Mouse (Mus musculus): ENCODE data around the gene Ly6g6c. TPM values are rescaled to one million over a fixed set of nuclear protein-coding genes. Genes with fewer than 3 reads are reported as not detected.

Gene Ly6g6c
- polyA plus RNA-seq, 1 experiment from 2014 or later: not detected

DNA sequence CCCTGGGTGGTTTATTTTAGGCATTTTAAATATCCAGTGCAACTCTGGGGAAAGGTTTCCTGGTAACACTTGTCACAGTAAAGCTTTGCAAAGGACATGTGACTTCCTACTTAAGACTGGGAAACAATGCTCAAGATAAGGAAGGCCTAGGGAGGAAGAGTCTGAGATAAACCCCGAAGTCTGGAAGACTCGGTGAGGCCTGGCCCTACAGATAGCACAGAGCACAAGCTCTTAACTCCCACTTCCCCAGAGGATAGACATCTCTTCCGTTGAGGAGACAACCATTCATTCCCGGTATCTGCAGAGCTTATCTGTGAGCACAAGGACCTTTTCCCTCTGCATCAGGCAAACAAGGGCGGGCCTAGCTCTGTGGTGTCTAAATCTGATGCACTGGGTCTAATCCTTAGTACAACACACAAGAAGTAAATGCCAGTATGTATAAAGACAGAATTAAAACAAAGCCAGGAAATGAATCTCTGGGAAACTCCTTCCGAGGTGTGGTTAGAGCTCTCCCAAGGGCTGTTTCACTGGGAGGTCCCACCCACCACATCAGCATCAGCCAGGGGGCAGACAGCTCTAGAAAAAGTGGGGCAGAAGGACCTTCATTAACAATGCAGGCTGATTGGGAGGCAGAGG is 43.2 kb upstream of the Ly6g6c start:
- Histone ChIP-seq H3K9ac (ENCODE audit: low read depth, low read length) (no peak overlapping the region), H3K9me3 (replicated peaks; ENCODE audit: control insufficient read depth, low read length) (no peaks in the 10 kb centered on the region), H3K36me3 (ENCODE audit: control insufficient read depth, insufficient read depth, low read length) (no peaks in the 10 kb centered on the region), H3K27me3 (ENCODE audit: control insufficient read depth, insufficient read depth, low read length) (no peaks in the 10 kb centered on the region), H3K4me3 (ENCODE audit: low read depth, low read length) (no peak overlapping the region), H3K4me1 (ENCODE audit: control insufficient read depth, insufficient read depth, low read length) (peaks cover 22% of the 10 kb centered on the region), H3K27ac (ENCODE audit: low read depth, low read length) (peak overlapping the region; percentile 77), H3K4me2 (peak overlapping the region; percentile 53)
- 12% methylated on average over 6 of the region's 6 CpGs for WGBS (ENCODE audit: insufficient replicate concordance)
- ATAC-seq (replicated peaks; ENCODE audit: insufficient number of reproducible peaks, low FRiP score, low TSS enrichment): peak; percentile 79

DNA sequence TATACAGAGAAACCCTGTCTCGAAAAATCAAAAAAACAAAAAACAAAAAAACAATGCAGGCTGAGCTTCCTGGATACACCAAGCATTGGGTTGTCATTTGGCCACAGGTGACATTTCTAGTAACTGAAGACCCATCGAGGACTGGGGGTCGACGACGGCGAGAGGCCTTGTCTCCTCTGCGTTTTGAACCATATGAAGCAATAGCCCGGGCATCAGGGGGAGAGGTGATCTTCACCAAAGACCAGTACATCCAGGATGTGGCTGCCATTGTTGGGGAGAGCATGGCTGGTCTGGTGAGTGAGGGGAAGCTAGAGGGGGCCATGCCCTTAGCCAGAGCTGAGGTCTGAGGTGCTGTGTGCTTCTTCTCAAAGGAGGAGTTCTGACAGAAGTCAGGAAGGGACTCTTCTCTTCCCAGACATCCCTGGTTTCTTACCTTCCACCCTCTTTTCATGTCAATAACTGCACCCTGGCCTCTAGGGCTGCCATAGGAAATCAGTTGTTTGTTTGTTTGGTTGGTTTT is 42.6 kb upstream of the Ly6g6c start:
- no peak overlapping the region for H3K4me2 ChIP-seq
- H3K9ac ChIP-seq (ENCODE audit: low read depth, low read length): no peak overlapping the region
- peak overlapping the region; percentile 63 for H3K27ac ChIP-seq (ENCODE audit: low read depth, low read length)
- H3K4me3 ChIP-seq (ENCODE audit: low read depth, low read length): no peak overlapping the region
- peaks cover 29% of the 10 kb centered on the region for H3K4me1 ChIP-seq (ENCODE audit: control insufficient read depth, insufficient read depth, low read length)
- no peaks in the 10 kb centered on the region for H3K9me3 ChIP-seq (replicated peaks; ENCODE audit: control insufficient read depth, low read length)
- no peaks in the 10 kb centered on the region for H3K36me3 ChIP-seq (ENCODE audit: control insufficient read depth, insufficient read depth, low read length)
- no peak for ATAC-seq (replicated peaks; ENCODE audit: insufficient number of reproducible peaks, low FRiP score, low TSS enrichment)
- 81% methylated on average over 8 of the region's 8 CpGs for WGBS (ENCODE audit: insufficient replicate concordance)
- no peaks in the 10 kb centered on the region for H3K27me3 ChIP-seq (ENCODE audit: control insufficient read depth, insufficient read depth, low read length)

- no peak for ATAC-seq (replicated peaks; ENCODE audit: insufficient number of reproducible peaks, low FRiP score, low TSS enrichment)
- WGBS (ENCODE audit: insufficient replicate concordance): 90% methylated on average over 5 of the region's 5 CpGs
- H3K36me3 ChIP-seq (ENCODE audit: control insufficient read depth, insufficient read depth, low read length): no peaks in the 10 kb centered on the region
- H3K27ac ChIP-seq (ENCODE audit: low read depth, low read length): no peak overlapping the region
- no peak overlapping the region for H3K4me2 ChIP-seq
- H3K4me3 ChIP-seq (ENCODE audit: low read depth, low read length): no peak overlapping the region
- no peaks in the 10 kb centered on the region for H3K27me3 ChIP-seq (ENCODE audit: control insufficient read depth, insufficient read depth, low read length)
- no peak overlapping the region for H3K9ac ChIP-seq (ENCODE audit: low read depth, low read length)
- peaks cover 30% of the 10 kb centered on the region for H3K4me1 ChIP-seq (ENCODE audit: control insufficient read depth, insufficient read depth, low read length)
- no peaks in the 10 kb centered on the region for H3K9me3 ChIP-seq (replicated peaks; ENCODE audit: control insufficient read depth, low read length)
Observed at GRCm38 (mm10) chr17:35023221-35023620, 42.0 kb upstream of the Ly6g6c start.

DNA sequence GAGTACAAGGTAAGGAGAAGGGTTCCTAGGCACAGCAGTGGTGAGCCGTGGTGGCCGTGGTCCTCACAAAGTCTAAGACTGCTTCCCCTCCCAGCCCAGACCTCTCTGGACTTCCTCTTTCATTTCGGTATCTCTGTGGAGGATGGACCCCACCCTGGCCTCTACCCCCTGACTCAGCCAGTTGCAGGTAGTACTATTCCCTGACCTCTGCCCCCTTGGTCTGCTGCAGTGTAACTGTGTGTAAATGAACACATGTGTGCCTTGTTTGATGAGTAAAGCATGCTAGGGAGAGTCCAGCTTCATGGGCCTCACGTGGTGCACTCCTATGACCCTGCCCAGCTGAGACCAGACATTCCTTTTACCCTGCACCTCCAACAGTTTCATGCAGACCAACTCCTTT is 41.4 kb upstream of the Ly6g6c start:
- Histone ChIP-seq H3K27ac (ENCODE audit: low read depth, low read length) (no peak overlapping the region), H3K36me3 (ENCODE audit: control insufficient read depth, insufficient read depth, low read length) (no peaks in the 10 kb centered on the region), H3K4me3 (ENCODE audit: low read depth, low read length) (no peak overlapping the region), H3K4me1 (ENCODE audit: control insufficient read depth, insufficient read depth, low read length) (peaks cover 32% of the 10 kb centered on the region), H3K9ac (ENCODE audit: low read depth, low read length) (peak overlapping the region; percentile 49; the same call in 1 of the 2 replicates), H3K4me2 (no peak overlapping the region), H3K9me3 (replicated peaks; ENCODE audit: control insufficient read depth, low read length) (no peaks in the 10 kb centered on the region), H3K27me3 (ENCODE audit: control insufficient read depth, insufficient read depth, low read length) (no peaks in the 10 kb centered on the region)
- no peak for ATAC-seq (replicated peaks; ENCODE audit: insufficient number of reproducible peaks, low FRiP score, low TSS enrichment)
- 70% methylated on average over 4 of the region's 4 CpGs for WGBS (ENCODE audit: insufficient replicate concordance)

GRCm38 (mm10) chr17:35024261-35024660 is 40.9 kb upstream of the Ly6g6c start:
- Histone ChIP-seq H3K36me3 (ENCODE audit: control insufficient read depth, insufficient read depth, low read length) (no peaks in the 10 kb centered on the region), H3K9me3 (replicated peaks; ENCODE audit: control insufficient read depth, low read length) (no peaks in the 10 kb centered on the region), H3K9ac (ENCODE audit: low read depth, low read length) (peak overlapping the region; percentile 49; the same call in 1 of the 2 replicates), H3K4me3 (ENCODE audit: low read depth, low read length) (no peak overlapping the region), H3K4me2 (no peak overlapping the region), H3K4me1 (ENCODE audit: control insufficient read depth, insufficient read depth, low read length) (peaks cover 36% of the 10 kb centered on the region), H3K27me3 (ENCODE audit: control insufficient read depth, insufficient read depth, low read length) (no peaks in the 10 kb centered on the region), H3K27ac (ENCODE audit: low read depth, low read length) (no peak overlapping the region)
- no peak for ATAC-seq (replicated peaks; ENCODE audit: insufficient number of reproducible peaks, low FRiP score, low TSS enrichment)
- 67% methylated on average over 13 of the region's 13 CpGs for WGBS (ENCODE audit: insufficient replicate concordance)

- no peak overlapping the region for H3K27ac ChIP-seq (ENCODE audit: low read depth, low read length)
- H3K9ac ChIP-seq (ENCODE audit: low read depth, low read length): 0 out of 2 replicates have a peak overlapping the region, but pooled peaks have one; percentile 49
- peaks cover 36% of the 10 kb centered on the region for H3K4me1 ChIP-seq (ENCODE audit: control insufficient read depth, insufficient read depth, low read length)
- no peak overlapping the region for H3K4me3 ChIP-seq (ENCODE audit: low read depth, low read length)
- H3K4me2 ChIP-seq: no peak overlapping the region
- no peaks in the 10 kb centered on the region for H3K27me3 ChIP-seq (ENCODE audit: control insufficient read depth, insufficient read depth, low read length)
- H3K36me3 ChIP-seq (ENCODE audit: control insufficient read depth, insufficient read depth, low read length): no peaks in the 10 kb centered on the region
- ATAC-seq (replicated peaks; ENCODE audit: insufficient number of reproducible peaks, low FRiP score, low TSS enrichment): no peak
- H3K9me3 ChIP-seq (replicated peaks; ENCODE audit: control insufficient read depth, low read length): no peaks in the 10 kb centered on the region
- WGBS (ENCODE audit: insufficient replicate concordance): 58% methylated on average over 7 of the region's 10 CpGs
Observed at GRCm38 (mm10) chr17:35024691-35025488, 40.3 kb upstream of the Ly6g6c start.

DNA sequence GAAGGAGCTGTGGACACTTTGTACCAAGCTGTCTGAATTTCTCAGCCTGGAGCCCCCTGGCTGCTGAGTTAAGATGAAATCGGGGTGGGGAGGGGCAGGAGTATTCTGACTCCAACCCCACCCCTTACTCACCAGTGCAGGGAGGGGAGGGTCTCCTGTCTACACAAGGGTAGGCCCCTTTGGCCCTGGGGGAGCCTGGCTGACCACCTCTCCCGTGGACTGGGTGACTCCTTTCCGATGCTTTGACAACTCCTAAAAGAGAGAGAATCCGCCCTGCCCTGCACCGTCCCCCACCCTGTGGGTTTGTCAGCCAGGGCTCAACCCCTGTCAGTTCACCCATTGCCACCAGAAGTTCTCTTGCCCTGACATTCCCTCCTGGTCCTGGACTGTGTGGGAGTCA is 39.0 kb upstream of the Ly6g6c start:
- H3K9me3 ChIP-seq (replicated peaks; ENCODE audit: control insufficient read depth, low read length): no peaks in the 10 kb centered on the region
- H3K27ac ChIP-seq (ENCODE audit: low read depth, low read length): no peak overlapping the region
- H3K9ac ChIP-seq (ENCODE audit: low read depth, low read length): no peak overlapping the region
- peaks cover 36% of the 10 kb centered on the region for H3K4me1 ChIP-seq (ENCODE audit: control insufficient read depth, insufficient read depth, low read length)
- no peak for ATAC-seq (replicated peaks; ENCODE audit: insufficient number of reproducible peaks, low FRiP score, low TSS enrichment)
- 81% methylated on average over 5 of the region's 5 CpGs for WGBS (ENCODE audit: insufficient replicate concordance)
- H3K36me3 ChIP-seq (ENCODE audit: control insufficient read depth, insufficient read depth, low read length): no peaks in the 10 kb centered on the region
- H3K27me3 ChIP-seq (ENCODE audit: control insufficient read depth, insufficient read depth, low read length): no peaks in the 10 kb centered on the region
- H3K4me3 ChIP-seq (ENCODE audit: low read depth, low read length): no peak overlapping the region
- no peak overlapping the region for H3K4me2 ChIP-seq

- WGBS (ENCODE audit: insufficient replicate concordance): 34% methylated on average over 13 of the region's 13 CpGs
- H3K4me2 ChIP-seq: peak within 1 kb of the TSS; percentile 42
- peak within 1 kb of the TSS; percentile 22; the same call in 1 of the 2 replicates for H3K9ac ChIP-seq (ENCODE audit: low read depth, low read length)
- peak within 1 kb of the TSS; percentile 41; the same call in 1 of the 2 replicates for H3K27ac ChIP-seq (ENCODE audit: low read depth, low read length)
- no peak for ATAC-seq (replicated peaks; ENCODE audit: insufficient number of reproducible peaks, low FRiP score, low TSS enrichment)
- H3K4me3 ChIP-seq (ENCODE audit: low read depth, low read length): no peak within 1 kb of the TSS
- peaks cover 26% of the 10 kb centered on the region for H3K4me1 ChIP-seq (ENCODE audit: control insufficient read depth, insufficient read depth, low read length)
- H3K36me3 ChIP-seq (ENCODE audit: control insufficient read depth, insufficient read depth, low read length): no peaks in the 10 kb centered on the region
- H3K9me3 ChIP-seq (replicated peaks; ENCODE audit: control insufficient read depth, low read length): no peaks in the 10 kb centered on the region
- H3K27me3 ChIP-seq (ENCODE audit: control insufficient read depth, insufficient read depth, low read length): no peaks in the 10 kb centered on the region
Observed at GRCm38 (mm10) chr17:35027277-35028068, 37.7 kb upstream of the Ly6g6c start, which contains the start of gene Sapcd1. TSS of gene Sapcd1 (minus strand) at chr17:35028016.
